Mouse (Mus musculus) heart, embryonic 16.5 days (tissue): Measurements from ENCODE around the gene Ift122. TPM values are rescaled to one million over a fixed set of nuclear protein-coding genes. Genes with fewer than 3 reads are reported as not detected.
A peak's percentile ranks its signal among the peaks of the same experiment; 100 is the strongest.

Experiments used
- ATAC-seq: fragments of 200-750 bp; cut with Nextera tagmentation; replicated peaks from 2 replicates; pipeline ENCODE4 v1.8.0; 2017; ENCODE audit warnings: moderate number of reproducible peaks; ENCODE audit not compliant: insufficient read depth, low FRiP score; ENCODE audit errors: extremely low read depth
- H3K27ac ChIP-seq: fragments of 300-500 bp; sonication (generic); 2 replicates; pipeline ENCODE4 v1.5.1; 2014; ENCODE audit warnings: mild to moderate bottlenecking, low read length, control low read depth, moderate library complexity
- H3K27me3 ChIP-seq: fragments of 300-500 bp; sonication (generic); 2 replicates; pipeline ENCODE4 v1.6.1; 2014; ENCODE audit warnings: low read length, mixed read lengths; ENCODE audit not compliant: control insufficient read depth, insufficient read depth
- H3K36me3 ChIP-seq: fragments of 300-500 bp; sonication (generic); 2 replicates; pipeline ENCODE4 v1.6.1; 2014; ENCODE audit not compliant: control insufficient read depth, insufficient read depth
- H3K4me1 ChIP-seq: fragments of 300-500 bp; sonication (generic); 2 replicates; pipeline ENCODE4 v1.6.1; 2014; ENCODE audit warnings: low read length, mixed read lengths; ENCODE audit not compliant: control insufficient read depth, insufficient read depth
- H3K4me2 ChIP-seq: fragments of 300-500 bp; sonication (generic); 2 replicates; pipeline ENCODE4 v1.6.1; 2014; ENCODE audit warnings: low read depth, mild to moderate bottlenecking, control low read depth, low read length
- H3K4me3 ChIP-seq: fragments of 300-500 bp; sonication (generic); 2 replicates; pipeline ENCODE4 v1.5.1; 2014; ENCODE audit warnings: mild to moderate bottlenecking, control low read depth, low read length
- H3K9ac ChIP-seq: fragments of 300-500 bp; sonication (generic); 2 replicates; pipeline ENCODE4 v1.6.1; 2014; ENCODE audit warnings: low read length, control low read depth
- H3K9me3 ChIP-seq: fragments of 300-500 bp; sonication (generic); replicated peaks from 2 replicates; pipeline ENCODE4 v1.6.1; 2016; ENCODE audit warnings: low read length; ENCODE audit not compliant: control insufficient read depth
- WGBS: fragments of 180-500 bp; shearing (Covaris S2); extraction: QIAGEN DNeasy Blood & Tissue Kit; methylation state at CpG from one replicate; pipeline ENCODE4 v1.1.7; 2014; 5-methylcytosine and 5-hydroxymethylcytosine counted together
- polyA plus RNA-seq: library from polyadenylated mRNA; unstranded; fragments of >200 nt; fragmentation: Nextera tagmentation; extraction: Ambion mirVana; gene quantifications from 2 replicates; pipeline ENCODE4 v1.2.1, GENCODE M21; 2015

Ift122 gene
- polyA plus RNA-seq, 1 experiment from 2014 or later: 21.4 TPM

DNA sequence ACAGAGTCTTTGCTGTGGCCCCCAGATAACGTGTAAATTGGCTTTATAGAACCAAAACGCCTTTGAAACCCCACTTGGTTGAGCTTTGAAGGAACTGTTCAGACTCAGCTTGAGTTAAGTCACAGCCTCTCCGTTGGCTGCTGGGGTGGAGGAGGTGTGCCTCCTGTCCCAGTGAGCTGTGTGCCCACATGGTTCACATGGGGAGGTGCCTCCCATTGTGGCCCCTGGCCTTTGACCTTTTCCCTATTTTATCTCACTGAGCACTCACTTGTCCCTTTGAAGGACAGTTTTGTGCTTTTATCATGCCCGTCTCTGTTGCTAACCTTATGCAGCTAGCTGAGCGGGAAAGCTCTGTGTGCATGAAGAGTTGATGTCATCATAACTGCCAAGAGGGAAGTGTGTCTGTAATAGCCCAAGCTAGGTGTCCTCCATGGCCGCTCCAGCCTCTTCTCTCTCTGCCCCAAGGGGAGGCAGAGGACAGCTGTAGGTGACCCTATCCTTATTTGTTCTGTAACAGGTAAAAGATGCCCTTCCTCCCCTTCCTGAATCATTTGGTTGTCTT is 55.2 kb downstream of the Ift122 start:
- Histone ChIP-seq H3K9me3 (no peaks in the 10 kb centered on the region), H3K36me3 (peaks cover 10% of the 10 kb centered on the region), H3K4me3 (no peak overlapping the region), H3K4me1 (peaks cover 44% of the 10 kb centered on the region), H3K9ac (no peak overlapping the region), H3K4me2 (no peak overlapping the region), H3K27me3 (no peaks in the 10 kb centered on the region), H3K27ac (no peak overlapping the region; the same call in 1 of the 2 replicates)
- ATAC-seq: no peak
- 28% methylated on average over 6 of the region's 6 CpGs for WGBS

DNA sequence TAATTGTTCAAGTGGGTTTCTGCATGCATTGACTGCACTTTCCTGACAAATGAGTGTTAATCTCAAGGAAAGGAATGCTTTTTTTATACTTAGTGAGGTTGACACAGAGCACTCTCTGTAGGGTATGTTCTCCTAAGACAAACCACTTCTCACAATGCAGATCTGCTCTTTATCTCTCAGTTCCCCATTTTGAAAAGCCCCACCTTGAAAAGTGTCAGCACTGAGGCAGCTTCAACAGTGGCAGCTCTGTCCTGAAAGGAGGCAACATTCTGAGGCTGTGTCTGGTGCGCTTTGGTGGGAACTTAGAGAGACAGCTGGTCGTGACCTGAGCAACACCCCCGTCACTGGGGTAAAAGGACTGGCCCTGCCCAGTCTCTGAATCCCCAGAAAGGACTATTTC is 55.8 kb downstream of the Ift122 start:
- H3K4me1 ChIP-seq: peaks cover 44% of the 10 kb centered on the region
- ATAC-seq: no peak
- H3K9me3 ChIP-seq: no peaks in the 10 kb centered on the region
- WGBS: 81% methylated on average over 3 of the region's 3 CpGs
- H3K27ac ChIP-seq: peak overlapping the region; percentile 54
- no peaks in the 10 kb centered on the region for H3K27me3 ChIP-seq
- no peak overlapping the region for H3K4me2 ChIP-seq
- no peak overlapping the region for H3K4me3 ChIP-seq
- H3K9ac ChIP-seq: no peak overlapping the region
- H3K36me3 ChIP-seq: peaks cover 10% of the 10 kb centered on the region

DNA sequence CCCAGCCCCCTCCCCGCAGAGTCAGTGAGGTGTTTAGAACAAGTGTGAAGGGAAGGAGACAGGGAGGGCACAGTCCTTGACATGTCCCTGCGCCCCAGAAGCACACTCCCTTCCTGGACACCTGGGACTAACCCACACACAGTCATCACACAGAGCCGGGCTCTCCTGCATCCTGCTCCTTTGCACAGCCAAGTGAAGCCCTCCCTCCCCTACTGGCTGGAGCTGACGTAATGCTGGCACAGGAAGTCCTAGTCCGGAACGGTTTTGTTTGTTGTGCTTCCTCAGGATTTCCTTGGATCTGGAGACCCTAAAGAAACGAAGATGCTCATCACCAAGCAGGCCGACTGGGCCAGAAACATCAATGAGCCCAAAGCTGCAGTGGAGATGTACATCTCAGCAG is 56.7 kb downstream of the Ift122 start:
- Histone ChIP-seq H3K27ac (peak overlapping the region; percentile 68), H3K4me2 (no peak overlapping the region), H3K4me1 (peaks cover 51% of the 10 kb centered on the region), H3K4me3 (no peak overlapping the region), H3K9ac (no peak overlapping the region), H3K9me3 (no peaks in the 10 kb centered on the region), H3K36me3 (peaks cover 10% of the 10 kb centered on the region), H3K27me3 (no peaks in the 10 kb centered on the region)
- peak; percentile 79 for ATAC-seq
- WGBS: 45% methylated on average over 8 of the region's 8 CpGs

DNA sequence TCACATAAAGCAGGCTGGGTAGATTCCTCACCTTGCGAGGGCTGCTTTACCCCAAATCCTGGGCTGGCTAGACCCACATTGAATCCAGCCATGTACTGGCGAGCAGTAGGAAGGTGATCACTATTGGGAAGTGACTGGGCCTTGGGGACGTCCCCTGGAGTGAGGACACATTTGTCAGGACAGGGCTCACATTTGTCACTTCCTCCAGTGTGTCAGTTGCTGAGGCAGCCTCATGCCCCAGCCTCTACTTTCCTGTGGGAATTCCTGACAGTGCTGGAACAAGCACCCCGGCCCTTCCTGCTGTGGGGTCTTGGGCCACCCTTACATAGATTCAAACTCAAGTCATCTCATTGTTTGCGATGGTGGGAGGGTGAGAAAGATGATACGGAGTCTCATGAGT is 58.5 kb downstream of the Ift122 start:
- 66% methylated on average over 6 of the region's 6 CpGs for WGBS
- Histone ChIP-seq H3K27ac (peak overlapping the region; percentile 21), H3K4me3 (no peak overlapping the region), H3K4me1 (peaks cover 65% of the 10 kb centered on the region), H3K9ac (no peak overlapping the region), H3K4me2 (no peak overlapping the region), H3K9me3 (no peaks in the 10 kb centered on the region), H3K27me3 (no peaks in the 10 kb centered on the region), H3K36me3 (peaks cover 7% of the 10 kb centered on the region; the same call in 1 of the 2 replicates)
- ATAC-seq: no peak

DNA sequence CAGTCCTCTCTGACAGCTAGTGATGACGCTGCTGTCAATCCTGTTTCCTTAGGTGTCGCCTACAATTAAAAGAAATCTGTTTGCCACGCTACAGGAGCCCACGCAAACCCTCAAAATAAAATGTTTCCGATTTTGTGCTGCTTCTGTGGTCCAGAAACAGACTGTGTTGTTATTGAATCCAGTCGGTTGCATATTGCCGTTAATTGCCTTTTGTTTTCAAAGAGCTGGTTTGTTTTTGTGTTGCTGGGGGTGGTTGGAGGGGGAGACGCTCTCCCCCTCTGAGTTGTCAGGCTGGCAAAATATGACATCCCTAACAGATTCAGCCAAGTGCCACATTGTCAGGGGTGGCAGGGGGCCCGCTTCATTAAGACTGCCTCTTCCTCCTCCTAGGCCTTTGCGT is 60.2 kb downstream of the Ift122 start:
- Histone ChIP-seq H3K4me3 (no peak overlapping the region), H3K27ac (no peak overlapping the region), H3K4me1 (peaks cover 61% of the 10 kb centered on the region), H3K9ac (no peak overlapping the region), H3K4me2 (no peak overlapping the region), H3K36me3 (no peaks in the 10 kb centered on the region), H3K27me3 (no peaks in the 10 kb centered on the region), H3K9me3 (no peaks in the 10 kb centered on the region)
- no peak for ATAC-seq
- 87% methylated on average over 10 of the region's 10 CpGs for WGBS

DNA sequence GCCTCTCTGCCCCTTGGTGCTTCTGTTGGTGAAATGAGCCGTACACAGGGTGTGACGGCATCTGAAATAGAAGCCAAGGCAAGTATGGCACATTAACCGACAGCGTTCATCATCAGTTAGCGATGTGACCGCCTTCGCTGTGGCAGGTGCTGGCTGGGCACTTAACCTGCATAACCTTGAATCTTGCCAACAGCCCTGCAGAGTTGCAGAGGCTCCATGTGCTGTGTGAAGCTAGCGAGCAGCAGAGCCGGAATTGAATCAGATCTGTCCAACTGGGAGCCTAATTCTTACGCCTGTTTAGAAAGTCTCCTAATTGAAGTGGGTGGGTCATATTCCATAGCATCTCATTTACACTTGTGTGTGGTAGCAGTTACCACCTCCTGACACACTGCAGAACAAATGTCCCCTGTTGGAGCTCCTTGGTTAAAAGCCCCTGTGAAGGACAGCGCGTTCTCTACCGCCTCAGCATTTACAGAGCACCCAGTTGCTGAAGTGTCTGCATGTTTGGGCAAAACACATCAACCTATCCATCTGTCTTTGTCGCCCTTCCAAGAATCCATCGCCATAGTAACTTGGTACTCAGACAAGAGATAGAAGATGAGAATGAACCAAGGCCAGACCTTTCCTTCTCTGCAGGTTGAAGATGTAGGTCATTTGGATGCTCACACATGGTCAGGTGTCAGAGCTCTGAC is 61.4 kb downstream of the Ift122 start:
- H3K27ac ChIP-seq: peak overlapping the region; percentile 87
- H3K27me3 ChIP-seq: no peaks in the 10 kb centered on the region
- no peak overlapping the region for H3K4me2 ChIP-seq
- no peaks in the 10 kb centered on the region for H3K36me3 ChIP-seq
- H3K9ac ChIP-seq: no peak overlapping the region
- no peaks in the 10 kb centered on the region for H3K9me3 ChIP-seq
- 75% methylated on average over 15 of the region's 15 CpGs for WGBS
- peaks cover 53% of the 10 kb centered on the region for H3K4me1 ChIP-seq
- H3K4me3 ChIP-seq: no peak overlapping the region
- ATAC-seq: no peak

DNA sequence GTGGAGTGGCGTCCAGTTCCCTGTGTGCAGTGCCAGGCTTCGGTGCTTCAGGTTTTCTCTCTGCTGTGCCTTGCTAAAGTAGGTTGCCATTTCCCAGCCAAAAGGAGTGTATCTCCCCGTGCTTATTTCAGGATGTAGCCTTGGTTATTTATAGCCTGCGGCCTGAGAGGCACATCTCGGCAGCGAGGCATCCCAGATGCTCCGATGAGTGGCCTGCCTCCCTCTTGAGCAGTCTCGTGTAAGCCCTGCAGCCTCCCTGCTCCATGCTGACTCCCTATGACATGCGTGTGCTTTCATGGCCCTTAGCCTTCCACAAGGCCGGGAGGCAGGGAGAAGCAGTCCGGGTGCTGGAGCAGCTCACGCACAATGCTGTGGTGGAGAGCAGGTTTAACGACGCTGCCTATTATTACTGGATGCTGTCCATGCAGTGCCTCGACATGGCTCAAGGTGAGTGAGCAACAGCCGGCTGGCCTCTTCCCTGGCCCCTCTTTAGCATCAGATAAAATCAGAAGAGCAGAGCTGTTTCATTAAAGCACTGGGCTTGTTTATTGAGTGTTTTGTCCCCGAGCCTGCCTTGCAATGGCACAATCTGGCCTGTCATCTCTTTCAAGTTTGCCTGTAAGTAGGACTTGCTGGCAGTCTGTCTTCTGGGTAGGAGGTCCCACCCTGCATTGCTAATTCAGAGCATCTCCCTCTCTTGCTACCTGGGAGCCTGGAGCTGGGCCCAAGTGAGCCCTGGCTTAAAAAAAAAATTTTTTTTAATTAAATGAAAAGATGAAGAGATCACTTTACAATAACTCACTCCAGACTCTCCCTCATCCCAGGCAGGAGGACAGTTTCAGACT is 62.6 kb downstream of the Ift122 start:
- no peak overlapping the region for H3K4me3 ChIP-seq
- H3K9ac ChIP-seq: peak overlapping the region; percentile 52
- 23% methylated on average over 17 of the region's 17 CpGs for WGBS
- peak overlapping the region; percentile 87 for H3K27ac ChIP-seq
- ATAC-seq: peak; percentile 49
- peaks cover 52% of the 10 kb centered on the region for H3K4me1 ChIP-seq
- no peaks in the 10 kb centered on the region for H3K9me3 ChIP-seq
- no peaks in the 10 kb centered on the region for H3K27me3 ChIP-seq
- peak overlapping the region; percentile 39 for H3K4me2 ChIP-seq
- no peaks in the 10 kb centered on the region for H3K36me3 ChIP-seq

DNA sequence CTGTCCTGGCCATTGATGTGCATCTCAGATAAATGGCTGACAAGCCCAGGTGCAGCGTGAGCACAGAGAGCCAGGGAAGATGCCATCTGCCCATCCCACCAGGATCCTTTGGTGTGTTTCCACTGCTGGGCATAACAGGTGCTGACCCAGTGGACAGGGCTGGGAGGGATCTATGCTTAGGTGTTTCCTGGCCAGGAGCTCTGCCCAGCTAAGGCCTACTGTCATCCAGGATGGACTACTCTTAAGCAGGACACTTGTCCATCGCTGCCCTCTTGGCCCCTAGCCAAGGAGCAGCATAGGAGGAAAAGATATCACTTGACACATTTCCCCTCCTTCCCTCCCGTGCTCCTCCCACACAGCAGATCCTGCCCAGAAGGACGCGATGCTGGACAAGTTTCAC is 63.3 kb downstream of the Ift122 start:
- ATAC-seq: 0 out of 2 replicates have a peak, but pooled peaks have one; percentile 7
- no peak overlapping the region for H3K27ac ChIP-seq
- 54% methylated on average over 5 of the region's 5 CpGs for WGBS

DNA sequence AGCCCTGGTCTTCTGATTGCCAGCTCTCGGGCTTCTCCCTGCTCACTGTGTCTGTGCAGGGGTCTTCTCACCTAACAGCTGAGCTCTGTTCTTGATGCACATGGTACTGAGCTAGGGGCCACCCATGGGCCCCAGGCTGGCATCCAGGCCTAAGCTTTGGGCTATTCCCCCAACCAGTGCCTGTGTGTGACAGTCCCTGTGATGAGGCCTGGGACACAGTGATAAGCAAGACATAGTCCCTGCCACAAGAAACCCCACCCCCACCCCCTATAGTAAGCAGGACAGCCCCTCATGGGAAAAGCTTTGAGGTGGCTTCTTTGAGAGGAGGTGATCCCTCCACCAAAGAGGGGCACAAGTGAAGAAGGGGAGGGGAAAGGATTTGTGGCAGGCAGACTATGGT is 65.3 kb downstream of the Ift122 start:
- no peak overlapping the region for H3K9ac ChIP-seq
- H3K27ac ChIP-seq: no peak overlapping the region
- H3K36me3 ChIP-seq: no peaks in the 10 kb centered on the region
- no peak for ATAC-seq
- WGBS: 93% methylated on average over 1 of the region's 1 CpGs
- no peak overlapping the region for H3K4me2 ChIP-seq
- no peaks in the 10 kb centered on the region for H3K27me3 ChIP-seq
- H3K9me3 ChIP-seq: no peaks in the 10 kb centered on the region
- H3K4me1 ChIP-seq: peaks cover 35% of the 10 kb centered on the region
- no peak overlapping the region for H3K4me3 ChIP-seq

More for the DNA sequence above, 63.3 kb downstream of the Ift122 start:
- H3K36me3 ChIP-seq: no peaks in the 10 kb centered on the region
- no peak overlapping the region for H3K4me2 ChIP-seq
- no peak overlapping the region for H3K9ac ChIP-seq
- no peaks in the 10 kb centered on the region for H3K27me3 ChIP-seq
- H3K9me3 ChIP-seq: no peaks in the 10 kb centered on the region
- H3K4me1 ChIP-seq: peaks cover 44% of the 10 kb centered on the region
- no peak overlapping the region for H3K4me3 ChIP-seq
